Mouse (Mus musculus) mammary gland, adult 2 months (tissue): ENCODE results near the gene Rnf146. TPM values are rescaled to one million over a fixed set of nuclear protein-coding genes. Genes with fewer than 3 reads are reported as not detected.

Experiments used
- polyA plus RNA-seq: library from polyadenylated mRNA; depleted of rRNA; stranded (reverse); fragments of >200 nt; gene quantifications from 2 replicates; pipeline ENCODE4 v1.2.3, GENCODE M21; 2012; ENCODE audit warnings: low replicate concordance; rRNA removed

Gene Rnf146
- polyA plus RNA-seq = 11.2 and 29.1 TPM in 2 replicates

DNA sequence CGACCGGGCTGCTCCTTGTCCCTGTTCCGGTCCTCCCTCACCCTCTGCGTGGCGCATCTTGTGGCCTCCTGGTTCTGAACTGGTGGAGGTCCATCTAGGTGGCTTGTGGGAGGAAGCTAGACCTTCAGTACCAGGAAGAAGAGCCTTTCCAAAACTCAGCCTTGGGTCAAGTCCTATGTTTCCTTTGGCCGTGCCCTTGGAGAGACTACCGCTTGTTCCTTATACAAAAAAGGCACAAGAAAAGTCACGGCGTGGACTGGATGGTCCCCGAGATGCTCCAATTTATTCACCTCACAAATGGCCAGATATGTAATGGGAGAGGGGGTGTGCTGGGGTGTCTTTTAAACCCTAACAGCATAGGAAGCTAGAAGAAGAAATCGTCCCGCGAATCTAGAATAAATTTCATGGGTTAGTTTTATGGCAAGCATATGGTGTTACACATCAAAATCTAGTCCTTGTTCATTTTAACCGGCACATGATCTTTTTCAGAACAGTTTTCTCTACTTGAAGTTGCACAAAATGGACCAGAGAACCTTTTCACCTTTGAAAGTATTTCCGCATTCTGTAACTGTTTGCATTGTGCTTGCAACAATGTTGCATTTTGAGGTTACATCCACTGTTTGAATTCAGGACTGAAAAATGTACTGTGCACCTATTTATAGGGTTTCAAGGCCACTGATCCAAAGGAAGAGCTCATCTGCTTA is at the start of gene Rnf146:
Rnf146 (minus strand) TSS at position 246 of the 704 bp plus-strand sequence.

DNA sequence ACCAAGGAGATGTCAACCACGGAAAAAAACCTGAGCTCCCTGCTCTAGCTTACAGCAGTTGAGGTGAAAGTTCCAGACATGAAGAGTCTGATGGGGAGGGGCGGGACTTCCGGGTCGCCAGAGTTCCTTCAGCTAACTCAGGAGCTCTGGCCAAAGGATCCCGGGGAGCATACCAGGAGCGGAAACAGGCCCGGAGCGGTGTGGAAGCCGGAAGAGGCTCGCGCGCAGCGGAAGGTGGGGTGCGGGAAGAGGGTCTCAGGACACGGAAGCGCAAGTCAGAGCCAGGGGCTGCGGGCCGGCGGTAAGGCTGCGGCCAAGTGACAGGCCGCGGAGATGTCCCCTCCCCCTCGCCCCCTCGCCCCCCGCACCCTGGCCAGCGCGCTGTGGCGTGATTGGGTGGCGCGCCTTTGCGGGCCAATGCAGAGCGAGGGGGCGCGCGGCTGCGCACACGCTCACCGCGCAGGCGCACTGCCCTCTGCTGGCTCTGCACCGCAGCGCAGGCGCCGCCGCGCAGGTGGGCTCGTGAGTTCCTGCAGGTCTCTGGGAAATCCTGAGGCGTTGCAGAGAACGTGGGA is 49.1 kb downstream of the Rnf146 start, which contains the start of gene Echdc1:
Echdc1 (plus strand) TSS at position 103 of the 575 bp plus-strand sequence.

Other genes with a start within 250 kb of the Rnf146 start
- 0.18 TPM in 1 of 2 replicates, not detected in the other for gene Soga3, start 218.6 kb downstream of the Rnf146 start, polyA plus RNA-seq
- gene Gm49353, start 163.5 kb downstream of the Rnf146 start, polyA plus RNA-seq = not detected in 2 replicates
- 0.16 and 1.5 TPM in 2 replicates for gene 9330159F19Rik, start 150.8 kb downstream of the Rnf146 start, polyA plus RNA-seq
- gene Echdc1, start 49.3 kb downstream of the Rnf146 start, polyA plus RNA-seq = 14.6 and 44.5 TPM in 2 replicates
- 0.14 and 0.33 TPM in 2 replicates for gene Rspo3, start 173.4 kb upstream of the Rnf146 start, polyA plus RNA-seq